19 mouse cellular contexts compared by ENCODE assay signal in genomic region chr1:155064649-155065048, GRCm38 (mm10). TPM values are rescaled to one million over a fixed set of nuclear protein-coding genes. Genes with fewer than 3 reads are reported as not detected.
DNase-seq lines count a peak whose midpoint lies in the region; ATAC-seq and TF ChIP-seq lines count a peak whose summit lies in the region.
"Had no signal": no experiment of that assay in that cellular context is flagged by ENCODE, and none has a peak within 500 bp of the region (broad histone marks: within the 10 kb centered on the region; RNA-seq: fewer than 3 reads in every experiment).

No protein-coding gene starts in this region.

- no peaks in the 10 kb centered on the region for H3K36me3 ChIP-seq in forebrain, embryonic 10.5 days (replicated peaks)
- H3K36me3 ChIP-seq in forebrain, embryonic 15.5 days: no peaks in the 10 kb centered on the region
- no peaks in the 10 kb centered on the region for H3K36me3 ChIP-seq in intestine, embryonic 15.5 days
- H3K36me3 ChIP-seq in liver, embryonic 16.5 days (ENCODE audit: control insufficient read depth, insufficient read depth): no peaks in the 10 kb centered on the region
- H3K36me3 ChIP-seq: G1E; limb, embryonic 12.5 days; neural tube, embryonic 12.5 days had no signal

- peaks cover 34% of the 10 kb centered on the region for H3K4me1 ChIP-seq in forebrain, embryonic 10.5 days
- peaks cover 17% of the 10 kb centered on the region for H3K4me1 ChIP-seq in forebrain, embryonic 15.5 days
- H3K4me1 ChIP-seq in intestine, embryonic 15.5 days (replicated peaks): peaks cover 8% of the 10 kb centered on the region; the same call in 1 of the 2 replicates
- peaks cover 19% of the 10 kb centered on the region for H3K4me1 ChIP-seq in liver, embryonic 16.5 days (ENCODE audit: control insufficient read depth, low read depth, low read length)

- WGBS in forebrain, embryonic 10.5 days: 63% methylated on average over 4 of the region's 4 CpGs
- 71% methylated on average over 4 of the region's 4 CpGs for WGBS in forebrain, embryonic 15.5 days
- 62% methylated on average over 4 of the region's 4 CpGs for WGBS in intestine, embryonic 15.5 days
- 31% methylated on average over 4 of the region's 4 CpGs for WGBS in liver, embryonic 16.5 days (ENCODE audit: insufficient replicate concordance)

- no peak overlapping the region for H3K4me3 ChIP-seq in forebrain, embryonic 10.5 days
- no peak overlapping the region for H3K4me3 ChIP-seq in forebrain, embryonic 15.5 days
- no peak overlapping the region for H3K4me3 ChIP-seq in layer of hippocampus, adult 2 months
- no peak overlapping the region for H3K4me3 ChIP-seq in intestine, embryonic 15.5 days (replicated peaks)
- no peak overlapping the region for H3K4me3 ChIP-seq in liver, embryonic 16.5 days (ENCODE audit: low read depth, low read length)
- H3K4me3 ChIP-seq: erythroblast, embryonic 14.5 days; limb, embryonic 12.5 days; megakaryocyte, embryonic 14.5 days; neural tube, embryonic 12.5 days had no signal

- no peak overlapping the region for H3K4me2 ChIP-seq in forebrain, embryonic 15.5 days (replicated peaks)
- no peak overlapping the region for H3K4me2 ChIP-seq in intestine, embryonic 15.5 days (replicated peaks)
- H3K4me2 ChIP-seq in liver, embryonic 16.5 days (ENCODE audit: low read depth, low read length): no peak overlapping the region
- H3K4me2 ChIP-seq: limb, embryonic 12.5 days; neural tube, embryonic 12.5 days had no signal

- H3K27ac ChIP-seq in forebrain, embryonic 10.5 days: 0 out of 2 replicates have a peak overlapping the region, but pooled peaks have one; percentile 58
- H3K27ac ChIP-seq in forebrain, embryonic 15.5 days (replicated peaks): no peak overlapping the region
- peak overlapping the region; percentile 48; the same call in 1 of the 2 replicates for H3K27ac ChIP-seq in layer of hippocampus, adult 2 months
- no peak overlapping the region for H3K27ac ChIP-seq in intestine, embryonic 15.5 days
- H3K27ac ChIP-seq in liver, embryonic 16.5 days (ENCODE audit: low read length): no peak overlapping the region
- H3K27ac ChIP-seq: limb, embryonic 12.5 days; neural tube, embryonic 12.5 days had no signal

- no peak for TF ChIP-seq CTCF in layer of hippocampus, adult 2 months (conservative IDR thresholded peaks at IDR 0.05)

- H3K9ac ChIP-seq in forebrain, embryonic 15.5 days (replicated peaks): no peak overlapping the region
- H3K9ac ChIP-seq in intestine, embryonic 15.5 days: no peak overlapping the region
- no peak overlapping the region for H3K9ac ChIP-seq in liver, embryonic 16.5 days (ENCODE audit: low read depth, low read length)
- H3K9ac ChIP-seq: forebrain, postnatal 0 days; limb, embryonic 12.5 days; neural tube, embryonic 12.5 days had no signal

- no peak for DNase-seq in forebrain, embryonic 10.5 days (ENCODE audit: extremely low spot score, low spot score)
- DNase-seq in layer of hippocampus, adult 2 months (ENCODE audit: low spot score in 2 of 2): no peak
- no peak for DNase-seq in layer of hippocampus, adult 18-20 months (ENCODE audit: low spot score in 2 of 2)
- no peak for DNase-seq in frontal cortex, postnatal 36 days (ENCODE audit: low spot score in 2 of 2)
- DNase-seq: cerebellum, adult 2 months; forebrain, postnatal 0 days; gastrocnemius, postnatal 14 days; thymus, postnatal 36 days had no signal

- no peaks in the 10 kb centered on the region for H3K9me3 ChIP-seq in forebrain, embryonic 10.5 days
- H3K9me3 ChIP-seq in forebrain, embryonic 15.5 days: no peaks in the 10 kb centered on the region
- H3K9me3 ChIP-seq in intestine, embryonic 15.5 days: no peaks in the 10 kb centered on the region
- no peaks in the 10 kb centered on the region for H3K9me3 ChIP-seq in liver, embryonic 16.5 days (replicated peaks; ENCODE audit: control insufficient read depth, low read length)
- H3K9me3 ChIP-seq: G1E; neural tube, embryonic 12.5 days had no signal

- H3K27me3 ChIP-seq in forebrain, embryonic 10.5 days (ENCODE audit: poor library complexity, severe bottlenecking): peaks cover 45% of the 10 kb centered on the region
- H3K27me3 ChIP-seq in forebrain, embryonic 15.5 days: no peaks in the 10 kb centered on the region
- H3K27me3 ChIP-seq in intestine, embryonic 15.5 days (replicated peaks): no peaks in the 10 kb centered on the region
- H3K27me3 ChIP-seq in liver, embryonic 16.5 days (ENCODE audit: control insufficient read depth, insufficient read depth, low read depth, low read length): no peaks in the 10 kb centered on the region
- H3K27me3 ChIP-seq: neural tube, embryonic 12.5 days had no signal

- no peak for ATAC-seq in forebrain, embryonic 15.5 days (replicated peaks)
- peak; percentile 17; the same call in 1 of the 2 replicates for ATAC-seq in intestine, embryonic 15.5 days
- ATAC-seq in liver, embryonic 16.5 days (ENCODE audit: low read depth): peak; percentile 37
- ATAC-seq in inflammation-experienced regulatory T-cells, adult 6 months: no peak
- ATAC-seq: CD4-positive, CD25-positive, alpha-beta regulatory T cell, adult 4 months; forebrain, postnatal 0 days; hindbrain, postnatal 0 days had no signal

RNA-seq across cellular contexts. Expression of gene Ier5, which starts 34.8 kb away (rescaled TPM):
- polyA plus RNA-seq in forebrain, embryonic 10.5 days (2016; fragmentation: Nextera tagmentation; extraction: Ambion mirVana): 3.6 and 4.1 TPM in 2 replicates
- 19.8 and 21.5 TPM in 2 replicates for polyA plus RNA-seq in forebrain, embryonic 15.5 days (2015; fragmentation: Nextera tagmentation; extraction: Ambion mirVana)
- 10 to 100 TPM; 26.5 to 28.1 TPM for total RNA-seq in layer of hippocampus, adult 2 months (2021)
- total RNA-seq in layer of hippocampus, adult 18-20 months (2021): 10 to 100 TPM; 32.3 to 36.2 TPM
- 3.8 and 4.8 TPM in 2 replicates for polyA plus RNA-seq in intestine, embryonic 15.5 days (2015; fragmentation: Nextera tagmentation; extraction: Ambion mirVana)
- 1.3 and 1.6 TPM in 2 replicates for polyA plus RNA-seq in liver, embryonic 16.5 days (2015; fragmentation: Nextera tagmentation; extraction: Ambion mirVana)
- polyA plus RNA-seq in inflammation-experienced regulatory T-cells, adult 6 months (2017; shearing (Covaris generic)): 10 to 100 TPM in 1 of 3 experiments, 1 to 10 TPM in 2; 6.6 to 12.8 (median 7.5) TPM

Comparison
In these comparisons a context has a peak if more than half of its experiments do, and no peak if none do; other contexts are left out.
1. H3K27ac ChIP-seq: peak in forebrain, embryonic 10.5 days (single experiment) and layer of hippocampus, adult 2 months (single experiment); none in forebrain, embryonic 15.5 days (single experiment), intestine, embryonic 15.5 days (single experiment) and liver, embryonic 16.5 days (single experiment).
2. ATAC-seq: peak in intestine, embryonic 15.5 days (single experiment) and liver, embryonic 16.5 days (single experiment); none in forebrain, embryonic 15.5 days (single experiment) and inflammation-experienced regulatory T-cells, adult 6 months (single experiment).